Mouse (Mus musculus) CD4-positive helper T cell, adult 2 months (primary cell): ENCODE measurements around the gene Mab21l3.

Experiments
- DNase-seq: peaks from one replicate; pipeline ENCODE4 v3.0.0-alpha.2; 2012; ENCODE audit warnings: low read depth, missing footprints, low spot score

The Mab21l3 gene

GRCm38 (mm10) chr3:101803764-101804163 is 45.0 kb downstream of the Mab21l3 start:
- peak; percentile 58 for DNase-seq

DNA sequence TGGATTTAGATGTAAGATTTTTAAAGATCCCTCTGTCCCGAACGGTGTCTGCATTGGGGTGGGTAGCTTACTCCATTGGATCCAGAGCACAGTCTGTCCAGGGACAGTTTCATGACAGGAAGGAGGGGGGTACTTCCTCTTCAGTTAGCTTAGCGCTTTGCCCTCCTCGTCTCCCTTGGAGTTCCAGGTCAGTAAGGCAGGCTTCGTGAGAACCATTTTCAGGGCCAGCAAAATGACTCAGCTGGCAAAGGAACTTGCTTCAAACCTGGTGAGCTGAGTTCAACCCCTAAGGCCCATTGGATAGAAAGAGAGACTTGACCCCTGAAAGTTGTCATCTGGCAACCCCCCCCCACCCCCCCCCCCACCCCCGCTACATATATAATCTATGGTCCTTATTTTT is 46.0 kb downstream of the Mab21l3 start:
- no peak for DNase-seq

- DNase-seq, result no peak
Observed at GRCm38 (mm10) chr3:101800596-101801018, 48.2 kb downstream of the Mab21l3 start.

DNA sequence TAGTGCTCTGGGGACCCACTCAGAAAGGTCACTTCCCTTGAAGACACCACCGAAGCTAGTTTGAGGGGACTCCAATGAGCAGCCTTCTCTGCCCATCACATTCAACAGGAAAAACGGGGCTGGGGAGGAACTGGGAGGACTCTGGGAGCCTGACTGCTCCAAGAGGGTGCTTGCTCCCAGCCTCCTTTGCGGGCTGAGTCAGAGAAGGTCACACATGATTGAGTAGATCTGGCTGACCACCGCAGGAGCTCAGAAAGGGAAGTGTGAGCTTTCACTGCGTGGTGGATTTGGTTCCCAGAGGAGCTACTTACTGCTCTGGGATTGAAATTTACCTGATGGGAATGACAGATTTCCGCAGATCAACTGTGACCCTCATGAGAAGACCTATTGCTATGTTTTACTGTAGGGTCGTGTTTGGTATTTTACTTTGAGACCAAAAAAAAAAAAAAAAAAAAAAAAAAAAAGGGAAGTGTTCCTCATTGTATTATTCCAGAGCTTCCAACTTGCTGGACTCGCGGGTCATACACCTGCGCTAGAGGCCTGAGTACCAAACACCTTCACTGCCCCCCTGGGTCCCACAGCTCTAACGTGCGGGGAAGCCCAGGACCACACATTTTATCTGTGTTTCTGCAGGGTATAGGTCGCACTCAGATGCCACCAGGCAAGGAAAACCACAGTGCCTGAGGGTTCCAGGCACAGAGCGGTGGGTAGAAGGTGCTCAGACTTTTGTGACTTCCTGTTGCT is 48.7 kb downstream of the Mab21l3 start:
- peak; percentile 81 for DNase-seq

DNA sequence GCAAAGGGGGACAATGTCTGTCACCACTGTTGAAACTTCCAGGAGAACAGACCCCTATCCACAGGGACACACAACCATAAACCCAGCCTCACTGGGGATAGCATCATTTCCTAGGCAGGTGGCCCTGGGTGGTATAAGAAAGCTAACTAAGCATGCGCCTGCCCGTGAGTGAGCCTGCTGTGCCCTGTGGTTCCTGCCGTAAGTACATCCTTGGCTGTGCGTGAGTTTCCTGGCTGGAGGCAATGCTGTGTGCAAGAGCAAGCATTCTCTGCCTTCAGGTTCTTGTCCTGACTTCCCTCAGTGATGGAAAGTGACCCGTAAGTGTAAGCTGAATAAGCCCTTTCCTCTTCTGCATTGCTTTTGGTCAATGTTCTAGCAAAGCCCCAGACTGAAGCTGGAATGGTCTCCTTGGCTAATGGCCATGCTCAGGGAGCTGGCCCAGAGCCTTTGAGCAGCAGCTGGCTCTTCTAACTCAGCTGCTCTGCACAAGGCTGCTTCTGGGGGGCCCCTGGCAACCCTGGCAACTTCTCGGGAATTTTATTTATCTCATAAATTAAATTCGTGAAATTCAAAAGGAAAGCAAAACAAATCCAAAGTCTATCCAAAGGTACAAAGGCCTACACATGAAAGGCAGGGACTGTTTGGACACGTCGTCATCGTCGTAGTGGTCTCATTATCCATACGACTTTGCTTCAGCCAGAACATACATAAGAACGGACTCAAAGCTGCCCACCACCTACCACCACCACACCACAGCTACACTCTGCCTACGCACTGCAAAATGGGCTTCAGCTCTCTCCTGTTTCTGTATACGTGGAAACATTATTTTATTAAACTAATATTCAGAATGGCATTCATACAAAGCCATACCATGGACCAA is 50.7 kb downstream of the Mab21l3 start:
- no peak for DNase-seq

GRCm38 (mm10) chr3:101796212-101796611 is 52.5 kb downstream of the Mab21l3 start:
- DNase-seq, result no peak

GRCm38 (mm10) chr3:101795387-101796039 is 53.2 kb downstream of the Mab21l3 start:
- DNase-seq, result no peak

- DNase-seq, result no peak
Observed at GRCm38 (mm10) chr3:101794666-101795065, 54.1 kb downstream of the Mab21l3 start.

- no peak for DNase-seq
Observed at GRCm38 (mm10) chr3:101794026-101794425, 54.7 kb downstream of the Mab21l3 start.

- no peak for DNase-seq
Observed at GRCm38 (mm10) chr3:101792191-101792590, 56.6 kb downstream of the Mab21l3 start.

DNA sequence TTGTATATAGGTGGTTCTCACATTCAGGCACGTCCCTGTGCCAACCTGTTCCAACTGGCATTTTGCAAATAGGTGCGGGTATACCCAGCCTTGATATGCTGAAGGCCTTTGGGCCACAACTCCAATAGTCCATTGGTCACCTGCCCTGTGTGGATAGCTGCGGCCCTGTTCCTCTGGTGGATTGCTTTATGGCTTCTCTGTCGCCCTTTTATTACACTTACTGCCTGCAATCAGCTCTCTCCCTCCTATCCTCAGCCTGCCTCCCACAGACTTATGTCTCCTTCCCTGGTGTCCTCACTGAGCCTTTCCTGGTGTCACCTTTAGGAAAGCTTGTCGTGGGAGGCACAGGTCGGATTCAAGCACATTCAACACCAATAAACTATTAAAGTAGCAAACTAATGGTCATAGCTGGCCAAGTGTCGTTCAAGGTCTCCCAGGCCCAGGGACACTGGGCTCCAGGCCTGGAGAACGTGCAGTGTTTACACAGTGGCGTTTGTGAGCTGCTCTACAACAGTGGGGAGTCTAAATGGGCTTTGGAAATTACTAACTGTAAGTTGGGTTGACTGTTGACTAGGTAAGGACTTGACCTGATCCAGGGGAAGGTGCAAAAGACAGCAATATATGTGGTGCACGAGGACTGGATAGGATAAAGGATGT is 63.9 kb downstream of the Mab21l3 start:
- DNase-seq, result no peak

- DNase-seq, result no peak
Observed at GRCm38 (mm10) chr3:101783793-101784192, 65.0 kb downstream of the Mab21l3 start.

DNA sequence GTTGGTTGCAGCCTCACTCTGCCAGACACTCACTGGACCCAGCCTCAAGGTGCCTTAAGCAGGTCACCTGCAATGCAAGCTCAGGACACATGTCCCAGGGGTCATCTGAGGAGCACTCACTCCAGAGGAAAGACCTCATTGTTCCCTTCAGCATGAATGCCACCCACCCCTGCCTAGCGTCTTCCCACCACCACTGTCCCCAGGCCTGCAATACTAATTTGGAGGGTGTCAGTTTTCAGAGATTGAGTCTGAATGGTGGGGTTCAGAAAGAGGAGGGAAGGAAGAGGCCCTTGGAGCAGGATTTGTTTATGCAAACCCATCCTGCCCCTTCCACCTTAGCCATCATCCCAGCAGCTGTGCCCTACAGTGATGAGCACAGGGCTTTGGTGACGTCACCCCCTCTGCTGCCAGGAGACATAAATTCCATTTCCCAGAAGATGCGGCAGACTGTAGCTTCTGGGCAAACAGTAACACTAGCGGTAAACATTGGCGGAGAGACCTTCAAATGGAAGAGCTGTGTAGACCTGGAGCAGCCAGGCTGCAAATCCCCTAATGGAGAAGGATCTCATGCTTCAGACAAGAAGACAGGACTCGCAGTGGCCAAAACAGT is 67.8 kb downstream of the Mab21l3 start:
- DNase-seq, result no peak

- DNase-seq, result no peak
Observed at GRCm38 (mm10) chr3:101778896-101779665, 69.7 kb downstream of the Mab21l3 start.

DNA sequence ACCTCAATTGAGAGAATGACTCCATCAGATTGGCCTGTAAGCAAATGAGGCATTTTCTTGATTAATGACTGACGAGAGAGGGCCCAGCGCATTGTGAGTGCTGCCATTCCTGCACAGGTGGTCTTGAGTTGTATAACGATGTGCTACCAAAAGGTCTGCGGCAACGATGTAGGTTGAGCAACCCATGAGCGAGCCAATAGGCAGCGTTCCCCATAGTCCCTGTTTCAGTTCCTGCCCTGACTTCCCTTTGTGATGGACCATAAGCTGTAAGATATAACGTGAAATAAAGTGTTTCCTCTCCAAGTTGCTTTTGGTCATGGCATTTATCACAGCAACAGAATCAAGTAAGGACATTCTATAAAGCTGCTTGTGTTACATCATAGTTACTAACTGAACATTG is 73.0 kb downstream of the Mab21l3 start:
- DNase-seq, result no peak

DNA sequence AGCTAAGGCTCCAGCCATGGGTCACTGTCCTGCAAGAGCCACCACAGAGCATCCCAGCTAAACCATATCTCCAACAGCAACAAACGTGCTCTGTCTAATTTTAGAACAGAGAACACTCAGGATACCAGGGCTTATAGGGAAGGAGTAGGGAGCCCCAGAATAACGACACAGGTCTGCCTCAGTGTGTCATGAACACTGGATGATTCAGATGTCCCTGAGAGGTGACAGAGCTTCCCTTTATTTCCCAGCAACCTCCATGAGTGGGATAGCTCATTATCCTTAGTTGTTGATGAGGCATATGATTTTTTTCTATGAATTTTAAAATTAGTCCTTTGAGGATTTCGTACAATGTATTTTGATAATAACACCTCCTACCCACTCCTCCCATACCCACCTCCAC is 78.2 kb downstream of the Mab21l3 start:
- no peak for DNase-seq

DNA sequence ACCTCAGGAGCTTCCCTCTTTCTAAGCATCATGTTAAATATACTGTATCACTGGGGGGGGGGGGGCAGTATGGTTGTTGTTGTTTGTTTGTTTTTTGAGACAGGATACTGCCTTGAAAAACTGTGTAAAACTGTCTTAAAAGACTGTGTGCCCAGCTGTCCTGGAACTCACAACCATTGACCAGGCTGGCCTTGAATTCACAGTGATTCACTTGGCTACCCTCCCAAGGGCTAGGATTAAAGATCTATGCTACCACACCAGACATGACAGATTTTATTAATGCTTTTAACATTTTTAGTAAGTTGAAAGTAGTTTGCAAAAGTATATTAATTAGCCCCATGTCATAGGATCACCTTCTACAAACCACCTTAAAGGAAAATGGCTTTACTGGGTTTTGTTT is 85.2 kb downstream of the Mab21l3 start:
- DNase-seq, result no peak
